Mouse (Mus musculus) thymus, adult 18-20 months (tissue): ENCODE measurements around the gene Gm1604a.
"Not testable (repeated sequence)": the region's sequence is repeated elsewhere in the genome, so short reads cannot be mapped to it uniquely, and the experiment has no call there.

Source experiments
- DNase-seq, 2 experiments: peaks; one replicate each; pipeline ENCODE4 v3.0.0; 2022; ENCODE audit warnings: mixed read lengths in 2 of 2

Gene Gm1604a

GRCm38 (mm10) chr17:7069561-7070240 lies 44.3 kb downstream of the Gm1604a start:
- DNase-seq = not testable (repeated sequence)

GRCm38 (mm10) chr17:7074494-7074893 lies 49.1 kb downstream of the Gm1604a start:
- DNase-seq = peak in 1 of 2 experiments; percentile 15

GRCm38 (mm10) chr17:7075519-7075918 lies 50.2 kb downstream of the Gm1604a start:
- not testable (repeated sequence) for DNase-seq

- peak; percentile 9 to 31 for DNase-seq
Measured at GRCm38 (mm10) chr17:7079558-7079957, 54.2 kb downstream of the Gm1604a start.

- not testable (repeated sequence) for DNase-seq
Measured at GRCm38 (mm10) chr17:7084523-7084922, 59.2 kb downstream of the Gm1604a start.

- not testable (repeated sequence) for DNase-seq
Measured at GRCm38 (mm10) chr17:7085469-7086168, 60.3 kb downstream of the Gm1604a start.

- not testable (repeated sequence) for DNase-seq
Measured at GRCm38 (mm10) chr17:7086836-7087235, 61.5 kb downstream of the Gm1604a start.

GRCm38 (mm10) chr17:7097835-7098519 lies 72.6 kb downstream of the Gm1604a start:
- DNase-seq = not testable (repeated sequence)

- DNase-seq = peak; percentile 17 to 36
Measured at GRCm38 (mm10) chr17:7099096-7099495, 73.7 kb downstream of the Gm1604a start.

- not testable (repeated sequence) for DNase-seq
Measured at GRCm38 (mm10) chr17:7102945-7103344, 77.6 kb downstream of the Gm1604a start.

- not testable (repeated sequence) for DNase-seq
Measured at GRCm38 (mm10) chr17:7111658-7112057, 86.3 kb downstream of the Gm1604a start.

- not testable (repeated sequence) for DNase-seq
Measured at GRCm38 (mm10) chr17:7116265-7116664, 90.9 kb downstream of the Gm1604a start.

GRCm38 (mm10) chr17:7120835-7121234 lies 95.5 kb downstream of the Gm1604a start:
- DNase-seq = not testable (repeated sequence)

- DNase-seq = not testable (repeated sequence)
Measured at GRCm38 (mm10) chr17:7122554-7122953, 97.2 kb downstream of the Gm1604a start.

GRCm38 (mm10) chr17:7126475-7126874 lies 101.1 kb downstream of the Gm1604a start:
- DNase-seq = not testable (repeated sequence)

GRCm38 (mm10) chr17:7134002-7134401 lies 108.6 kb downstream of the Gm1604a start:
- DNase-seq = not testable (repeated sequence)

GRCm38 (mm10) chr17:7135277-7135676 lies 109.9 kb downstream of the Gm1604a start:
- DNase-seq = not testable (repeated sequence)
